Mouse (Mus musculus): ENCODE data around the gene Plce1.

The Plce1 gene

GRCm38 (mm10) chr19:38480731-38481621 is at the start of gene Plce1:
TSS of gene Plce1 (plus strand) at chr19:38481109.
- in situ Hi-C loops (cut with MboI), result no loop called here

- in situ Hi-C loops (cut with MboI), result no loop called here
Measured at GRCm38 (mm10) chr19:38431326-38431725, 49.6 kb upstream of the Plce1 start.

DNA sequence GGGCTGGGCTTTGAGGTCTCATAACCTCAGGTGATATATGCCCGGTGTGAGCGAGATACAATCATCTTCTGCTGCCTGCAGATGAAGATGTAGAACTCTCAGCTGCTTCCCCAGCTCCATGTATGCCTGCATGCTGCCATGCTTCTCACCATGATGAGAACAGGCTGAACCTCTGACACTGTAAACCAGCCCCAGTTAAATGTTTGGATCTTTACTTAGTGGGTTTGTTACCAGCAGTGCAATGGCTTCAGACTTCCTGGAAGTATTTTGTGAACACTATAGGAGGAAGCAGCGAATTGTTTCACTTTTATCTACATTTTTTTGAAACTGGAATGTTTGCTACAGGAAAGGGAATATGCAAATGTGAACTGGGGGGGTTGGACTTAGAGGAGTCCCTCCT is 48.9 kb upstream of the Plce1 start:
- in situ Hi-C loops (cut with MboI), result no loop called here

GRCm38 (mm10) chr19:38433381-38433780 is 47.5 kb upstream of the Plce1 start:
- in situ Hi-C loops (cut with MboI), result no loop called here

DNA sequence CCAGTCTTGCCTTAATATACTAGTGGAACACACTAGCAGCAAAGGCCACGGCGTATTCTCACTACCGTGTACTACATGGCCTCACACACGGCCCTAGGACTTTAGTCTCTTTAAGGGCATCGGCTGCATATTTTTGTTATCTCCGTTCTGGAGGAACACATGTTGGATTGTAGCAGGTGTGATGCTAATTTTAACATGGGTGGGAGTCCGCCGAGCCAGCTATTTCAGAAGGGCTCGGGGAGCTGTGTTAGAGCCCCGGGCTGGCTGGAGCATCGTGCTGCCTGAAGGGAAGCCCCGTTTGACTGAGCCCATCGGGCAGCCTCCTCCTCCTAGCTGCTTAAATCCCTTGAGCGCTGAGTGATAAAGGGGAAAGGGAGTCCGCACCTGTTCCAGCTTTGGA is 45.7 kb upstream of the Plce1 start:
- in situ Hi-C loops (cut with MboI), result no loop called here

DNA sequence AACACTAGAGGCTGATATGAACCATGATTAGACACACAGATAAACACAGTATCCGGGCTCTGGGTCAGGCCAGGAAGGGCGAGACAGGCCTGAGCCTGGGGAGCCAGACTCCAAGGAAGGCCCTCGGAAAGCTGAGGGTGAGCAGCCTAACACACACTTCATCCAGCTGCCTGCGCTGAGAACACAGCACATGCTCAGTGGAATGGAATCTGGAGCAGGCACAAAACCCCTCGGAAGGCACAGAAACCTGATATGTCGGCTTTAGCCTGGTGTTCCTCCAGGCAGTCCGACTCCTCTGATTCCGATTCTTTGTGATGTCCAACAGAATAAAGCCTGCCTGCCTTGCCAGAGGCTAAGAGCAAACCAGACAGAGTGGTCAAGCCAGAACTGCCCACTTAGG is 39.0 kb upstream of the Plce1 start:
- in situ Hi-C loops (cut with MboI), result no loop called here

DNA sequence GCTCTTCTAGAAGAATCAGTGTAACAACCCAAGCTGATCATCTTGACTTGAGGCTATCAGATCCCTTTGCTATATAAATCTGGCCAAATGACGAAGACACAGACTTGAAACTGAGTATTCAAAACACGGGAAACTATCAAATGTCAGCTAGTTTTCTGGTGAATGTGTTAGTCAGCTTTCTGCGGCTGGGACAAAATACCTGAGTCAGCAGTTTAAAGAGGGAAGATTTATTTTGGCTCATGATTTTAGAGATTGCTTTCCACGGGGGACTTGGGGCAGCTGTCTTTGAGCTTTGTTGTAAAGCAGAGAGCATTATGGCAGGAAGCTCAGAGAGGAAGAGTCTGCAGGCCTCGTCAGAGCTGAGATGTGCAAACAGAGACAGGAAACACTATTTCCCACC is 35.2 kb upstream of the Plce1 start:
- in situ Hi-C loops (cut with MboI), result no loop called here

DNA sequence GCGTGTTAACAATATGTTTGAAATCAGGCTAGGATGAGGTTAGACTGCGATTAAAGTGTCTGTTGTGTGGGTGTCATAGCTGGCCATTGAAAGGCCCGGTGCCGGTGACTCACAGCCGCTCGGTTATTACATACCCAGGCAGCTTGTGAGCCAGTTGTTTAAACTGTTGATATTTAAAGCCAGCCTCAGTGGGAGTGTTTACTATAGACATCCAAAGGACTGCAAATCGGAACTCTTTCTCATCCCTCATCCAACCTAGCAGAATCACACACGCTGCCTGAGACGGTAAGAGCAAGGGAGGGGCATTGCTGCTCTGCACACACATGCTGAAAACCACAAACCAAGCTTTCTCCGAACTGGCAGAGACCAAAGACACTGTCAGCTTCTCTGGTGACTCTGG is 25.7 kb upstream of the Plce1 start:
- in situ Hi-C loops (cut with MboI), result no loop called here

GRCm38 (mm10) chr19:38458996-38459395 is 21.9 kb upstream of the Plce1 start:
- in situ Hi-C loops (cut with MboI), result no loop called here

DNA sequence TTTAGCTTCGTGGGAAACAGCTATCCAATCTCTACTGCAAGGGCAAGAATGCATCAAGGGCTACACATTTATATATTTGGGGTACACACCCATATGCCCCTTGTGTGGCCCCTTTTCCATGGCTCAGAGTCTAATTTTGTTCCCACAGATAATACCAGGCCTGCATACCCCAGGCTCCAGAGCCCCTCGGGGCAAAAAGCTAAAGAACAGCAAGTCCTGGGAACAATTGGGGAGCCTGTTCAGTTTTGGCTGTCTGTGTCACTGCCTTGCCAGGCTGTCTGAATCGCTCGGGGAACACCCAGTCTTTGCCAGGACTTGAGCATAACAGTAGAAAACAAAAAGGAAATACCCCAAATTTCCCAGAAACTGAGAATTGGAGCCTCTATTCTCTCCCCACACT is 20.2 kb upstream of the Plce1 start:
- in situ Hi-C loops (cut with MboI), result no loop called here

GRCm38 (mm10) chr19:38470257-38470893 is 10.5 kb upstream of the Plce1 start:
- in situ Hi-C loops (cut with MboI), result no loop called here

- in situ Hi-C loops (cut with MboI), result no loop called here
Measured at GRCm38 (mm10) chr19:38475394-38475793, 5.5 kb upstream of the Plce1 start.

DNA sequence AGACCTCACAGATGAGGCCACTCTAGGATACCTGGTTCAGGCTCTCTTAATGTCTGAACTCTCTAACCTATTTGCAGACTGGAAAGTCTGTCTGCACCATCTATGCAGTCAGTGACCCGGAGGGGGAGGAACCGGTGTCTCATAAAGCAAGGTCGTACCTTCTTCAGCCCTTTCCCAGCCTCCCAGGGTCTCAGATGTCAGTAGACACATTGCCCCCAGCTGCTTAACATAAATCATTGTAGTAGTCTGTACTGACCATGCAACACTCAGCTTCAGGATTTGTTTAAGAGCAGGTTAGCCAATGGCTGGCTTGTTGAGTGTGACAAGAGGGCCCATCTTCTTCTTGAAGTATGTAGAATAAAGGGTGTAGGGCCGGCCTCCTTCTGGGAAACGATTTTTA is 2.6 kb upstream of the Plce1 start:
- in situ Hi-C loops (cut with MboI), result no loop called here

GRCm38 (mm10) chr19:38478948-38479347 is 2.0 kb upstream of the Plce1 start:
- in situ Hi-C loops (cut with MboI), result no loop called here

DNA sequence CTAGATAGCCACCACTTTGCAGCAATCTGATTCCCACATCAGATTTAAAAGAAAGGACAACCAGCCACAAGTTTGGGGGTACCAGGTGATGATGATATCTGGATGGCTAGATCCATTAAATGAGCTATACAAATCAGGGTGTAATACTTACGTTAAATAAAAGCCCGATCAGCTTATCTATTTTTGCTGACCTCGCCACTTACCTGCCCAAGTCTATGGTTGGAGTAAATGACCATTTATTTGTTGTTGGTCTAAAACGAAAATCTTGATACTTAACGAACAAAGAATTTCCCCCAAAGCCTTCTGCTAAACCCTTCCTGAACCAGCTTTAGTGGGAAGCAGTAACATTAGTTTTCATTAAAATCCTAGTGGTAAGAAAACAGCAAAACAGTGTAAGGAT is 1.4 kb upstream of the Plce1 start:
- in situ Hi-C loops (cut with MboI), result no loop called here

DNA sequence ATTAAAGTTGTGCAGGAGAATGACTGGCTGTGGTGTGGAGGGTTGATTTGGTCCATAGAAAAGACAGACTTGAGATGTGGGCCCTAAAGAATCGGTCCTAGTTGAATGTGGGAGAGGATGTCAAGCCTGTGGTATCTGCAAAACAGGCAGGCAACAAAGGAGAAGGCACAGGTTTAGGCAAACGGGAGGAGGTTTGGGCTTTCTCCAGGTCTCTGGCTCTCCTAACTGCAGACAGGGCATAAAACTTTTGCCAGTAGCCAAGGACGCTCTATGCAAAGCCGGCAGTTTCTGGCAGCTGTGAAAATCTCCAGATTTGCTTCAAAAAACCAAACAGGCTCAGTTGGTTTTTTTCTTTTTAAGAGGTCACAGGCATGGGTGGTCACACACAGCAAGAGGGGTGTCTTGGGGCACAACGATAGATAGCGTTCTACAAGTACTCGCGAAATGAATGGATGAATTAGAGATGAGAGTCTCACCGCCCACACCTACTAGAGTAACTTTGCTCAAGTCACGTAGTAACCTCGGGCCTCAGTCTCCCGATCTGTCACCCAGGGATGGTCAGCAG is 671 bp upstream of the Plce1 start:
- in situ Hi-C loops (cut with MboI), result no loop called here

- in situ Hi-C loops (cut with MboI), result no loop called here
Measured at GRCm38 (mm10) chr19:38481906-38482305, 997 bp downstream of the Plce1 start.

DNA sequence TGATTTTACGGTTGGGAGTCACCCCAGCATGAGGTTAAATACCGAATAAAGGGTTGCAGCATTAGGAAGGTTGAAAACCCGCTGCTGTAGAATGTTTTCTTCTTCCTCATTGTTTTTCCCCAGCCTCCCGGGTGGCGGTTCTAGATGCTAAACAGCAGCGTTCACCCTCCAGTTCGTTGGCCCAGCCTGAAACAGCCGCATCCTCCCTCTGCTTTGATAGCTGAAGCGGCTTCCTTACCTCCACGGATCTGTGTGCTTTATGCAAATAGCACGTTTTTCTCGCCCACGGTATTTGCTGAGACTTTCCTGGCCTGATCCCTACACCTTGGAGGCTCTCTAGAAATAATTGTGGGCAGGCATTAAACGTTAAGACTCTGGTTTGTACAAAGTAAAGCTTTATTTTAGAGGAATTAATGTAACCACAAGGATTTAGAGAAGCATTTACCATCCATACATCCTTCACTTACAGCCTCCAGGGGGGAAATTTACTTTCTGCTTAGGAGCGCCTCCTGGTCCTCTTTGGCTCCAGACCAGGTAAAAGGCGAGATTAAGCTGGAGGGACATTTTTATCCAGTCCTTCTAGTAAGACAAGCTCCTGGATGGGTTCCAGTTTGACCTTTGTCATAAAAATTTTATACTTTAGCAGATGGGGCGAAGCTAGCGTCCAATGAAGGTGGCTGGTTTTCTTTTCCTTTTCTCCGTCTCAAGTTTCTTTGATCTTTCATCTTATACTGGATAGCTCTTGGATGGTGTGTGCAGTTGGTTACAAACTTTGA is 1.7 kb downstream of the Plce1 start:
- in situ Hi-C loops (cut with MboI), result no loop called here

- in situ Hi-C loops (cut with MboI), result no loop called here
Measured at GRCm38 (mm10) chr19:38485779-38486555, 5.1 kb downstream of the Plce1 start.

- in situ Hi-C loops (cut with MboI), result no loop called here
Measured at GRCm38 (mm10) chr19:38487501-38487900, 6.6 kb downstream of the Plce1 start.

GRCm38 (mm10) chr19:38488103-38488912 is 7.4 kb downstream of the Plce1 start:
- in situ Hi-C loops (cut with MboI), result no loop called here

Data from mature B cell (primary cell).